Mouse (Mus musculus) E14TG2a.4 (cell line): ENCODE measurements at regions not wholly inside any gene's neighbourhood (a gene's known extent, or its start where the extent isn't known, plus 50 kb on each side); places are given as distances from the start of the nearest gene placed in this dataset.
"Not testable (repeated sequence)": the region's sequence is repeated elsewhere in the genome, so short reads cannot be mapped to it uniquely, and the experiment has no call there.

Experiments used
- H3K27me3 ChIP-seq: 2 replicates; pipeline ENCODE4 v1.6.1; 2014; ENCODE audit warnings: low read length, control low read depth; ENCODE audit not compliant: insufficient read depth
- H3K36me3 ChIP-seq: 2 replicates; pipeline ENCODE4 v1.6.1; 2014; ENCODE audit warnings: low read length, control low read depth; ENCODE audit not compliant: insufficient read depth
- H3K4me1 ChIP-seq: replicated peaks from 2 replicates; pipeline ENCODE4 v1.6.1; 2014; ENCODE audit warnings: low read depth, low read length, control low read depth
- H3K4me3 ChIP-seq: replicated peaks from 2 replicates; pipeline ENCODE4 v1.5.1; 2014; ENCODE audit warnings: mild to moderate bottlenecking, low read length
- H3K9me3 ChIP-seq: 2 replicates; pipeline ENCODE4 v1.6.1; 2014; ENCODE audit warnings: low read length, control low read depth
- CTCF ChIP-seq: conservative IDR thresholded peaks from 2 replicates; pipeline ENCODE4 v1.5.1; 2014; ENCODE audit warnings: low read length
- NANOG ChIP-seq: IDR thresholded peaks from 2 replicates; pipeline ENCODE4 v1.6.1; 2014; ENCODE audit warnings: borderline replicate concordance, low read length, mixed read lengths
- POU5F1 ChIP-seq: IDR thresholded peaks from 2 replicates; pipeline ENCODE4 v1.6.1; 2014; ENCODE audit warnings: low read length, borderline replicate concordance

DNA sequence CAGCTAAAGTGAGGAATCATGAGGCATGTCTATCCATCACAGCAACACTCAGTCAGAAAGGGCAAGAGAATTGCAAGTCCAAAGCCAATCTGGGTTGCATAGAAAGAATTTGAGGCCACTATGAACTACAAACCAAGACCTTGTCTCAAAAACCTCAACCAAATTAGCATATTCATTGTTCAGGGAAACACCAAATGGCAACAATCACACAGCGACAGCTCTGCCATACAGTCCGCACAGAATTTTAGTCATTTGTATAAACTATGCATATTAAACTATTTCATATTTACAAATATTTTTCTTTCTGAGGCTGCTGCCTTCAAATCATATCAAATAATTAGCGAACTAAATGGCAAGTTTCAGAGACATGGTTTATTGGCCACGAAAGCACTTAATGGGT is 709.6 kb downstream of the Efna5 start:
- TF ChIP-seq POU5F1 (no peak), CTCF (no peak), NANOG (no peak)
- no peaks in the 10 kb centered on the region for H3K4me1 ChIP-seq
- H3K36me3 ChIP-seq: no peaks in the 10 kb centered on the region
- no peaks in the 10 kb centered on the region for H3K27me3 ChIP-seq
- peaks cover 5% of the 10 kb centered on the region; the same call in 1 of the 2 replicates for H3K9me3 ChIP-seq
- no peak overlapping the region for H3K4me3 ChIP-seq

GRCm38 (mm10) chr17:62161457-62161856 is 719.7 kb downstream of the Efna5 start:
- Histone ChIP-seq H3K4me3 (no peak overlapping the region), H3K9me3 (no peaks in the 10 kb centered on the region)

GRCm38 (mm10) chr17:62160301-62160700 is 720.8 kb downstream of the Efna5 start:
- Histone ChIP-seq H3K4me3 (no peak overlapping the region), H3K4me1 (no peaks in the 10 kb centered on the region), H3K9me3 (no peaks in the 10 kb centered on the region), H3K27me3 (no peaks in the 10 kb centered on the region), H3K36me3 (no peaks in the 10 kb centered on the region)
- no peak for TF ChIP-seq CTCF
- no peak for TF ChIP-seq POU5F1
- no peak for TF ChIP-seq NANOG

More at GRCm38 (mm10) chr17:62161457-62161856, 719.7 kb downstream of the Efna5 start:
- H3K4me1 ChIP-seq: no peaks in the 10 kb centered on the region
- no peaks in the 10 kb centered on the region for H3K36me3 ChIP-seq
- TF ChIP-seq CTCF (no peak), POU5F1 (no peak), NANOG (no peak)
- no peaks in the 10 kb centered on the region for H3K27me3 ChIP-seq

DNA sequence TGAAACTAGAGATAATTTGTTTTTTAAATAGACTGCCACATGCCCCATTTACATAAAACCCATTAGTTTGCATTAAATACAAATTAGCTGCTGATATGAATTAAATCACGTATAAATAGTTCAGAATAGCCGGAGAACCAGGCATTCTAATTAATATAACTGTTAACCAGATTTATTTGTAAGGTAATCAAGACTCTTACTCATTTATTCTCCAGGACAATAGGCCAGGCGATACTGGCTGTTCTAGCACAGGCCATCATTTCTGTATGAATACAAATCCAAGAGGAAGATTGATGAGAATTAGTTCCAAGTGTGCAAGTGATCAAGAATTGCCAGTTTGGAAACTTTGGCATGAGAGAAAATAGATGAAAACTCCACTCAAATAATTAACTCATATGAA is 746.1 kb downstream of the Efna5 start:
- TF ChIP-seq NANOG (no peak), POU5F1 (no peak), CTCF (no peak)
- H3K4me1 ChIP-seq: no peaks in the 10 kb centered on the region
- H3K4me3 ChIP-seq: no peak overlapping the region
- peaks cover 35% of the 10 kb centered on the region for H3K9me3 ChIP-seq
- no peaks in the 10 kb centered on the region for H3K27me3 ChIP-seq
- H3K36me3 ChIP-seq: no peaks in the 10 kb centered on the region

- H3K4me1 ChIP-seq, H3K36me3 ChIP-seq, H3K27me3 ChIP-seq, H3K4me3 ChIP-seq: not testable (repeated sequence)
- peaks cover 16% of the 10 kb centered on the region for H3K9me3 ChIP-seq
- TF ChIP-seq NANOG: peak; percentile 63; the same call in 1 of the 2 replicates
Observed at GRCm38 (mm10) chr17:62111703-62112102, 769.4 kb downstream of the Efna5 start.

- H3K27me3 ChIP-seq: no peaks in the 10 kb centered on the region
- H3K4me1 ChIP-seq: peaks cover 4% of the 10 kb centered on the region; the same call in 1 of the 2 replicates
- H3K36me3 ChIP-seq: no peaks in the 10 kb centered on the region
- no peak overlapping the region for H3K4me3 ChIP-seq
- no peak for TF ChIP-seq CTCF
- TF ChIP-seq NANOG: peak; percentile 94
- TF ChIP-seq POU5F1: peak; percentile 90
- H3K9me3 ChIP-seq: peaks cover 16% of the 10 kb centered on the region
Observed at GRCm38 (mm10) chr17:62109052-62109451, 772.1 kb downstream of the Efna5 start.

- Histone ChIP-seq H3K27me3 (no peaks in the 10 kb centered on the region), H3K36me3 (no peaks in the 10 kb centered on the region), H3K9me3 (no peaks in the 10 kb centered on the region), H3K4me3 (no peak overlapping the region), H3K4me1 (no peaks in the 10 kb centered on the region)
- no peak for TF ChIP-seq CTCF
- TF ChIP-seq NANOG: no peak
- TF ChIP-seq POU5F1: no peak
Observed at GRCm38 (mm10) chr17:62083281-62083680, 797.8 kb downstream of the Efna5 start.

- Histone ChIP-seq H3K9me3 (no peaks in the 10 kb centered on the region), H3K4me1 (no peaks in the 10 kb centered on the region), H3K27me3 (no peaks in the 10 kb centered on the region), H3K36me3 (no peaks in the 10 kb centered on the region), H3K4me3 (no peak overlapping the region)
- TF ChIP-seq POU5F1: no peak
- no peak for TF ChIP-seq NANOG
- no peak for TF ChIP-seq CTCF
Observed at GRCm38 (mm10) chr17:62077604-62078003, 803.5 kb downstream of the Efna5 start.

GRCm38 (mm10) chr17:62064939-62065338 is 816.2 kb downstream of the Efna5 start:
- Histone ChIP-seq H3K9me3 (peaks cover 9% of the 10 kb centered on the region), H3K36me3 (no peaks in the 10 kb centered on the region), H3K4me1 (no peaks in the 10 kb centered on the region), H3K27me3 (no peaks in the 10 kb centered on the region), H3K4me3 (no peak overlapping the region)
- TF ChIP-seq POU5F1 (no peak), NANOG (no peak)

DNA sequence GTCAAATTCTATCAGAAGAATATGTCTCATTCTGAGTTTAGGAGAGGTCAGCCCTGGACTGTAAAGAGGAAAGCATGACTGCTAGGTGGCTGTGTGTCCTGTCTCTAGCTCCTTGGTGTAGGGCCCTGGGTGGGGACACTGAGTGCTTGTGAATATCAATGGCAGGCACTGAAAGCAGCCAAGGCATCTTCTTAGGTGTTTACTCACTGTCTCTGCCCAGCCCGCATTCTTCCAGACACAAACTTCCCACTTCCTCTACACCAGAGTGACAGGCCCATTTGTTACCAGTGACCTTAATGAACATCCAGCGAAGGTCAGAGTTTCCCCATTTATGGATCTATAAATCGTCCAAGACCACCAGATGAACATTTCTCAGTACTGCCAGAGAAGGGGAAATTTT is 823.1 kb downstream of the Efna5 start:
- no peaks in the 10 kb centered on the region for H3K36me3 ChIP-seq
- H3K27me3 ChIP-seq: no peaks in the 10 kb centered on the region
- TF ChIP-seq POU5F1 (no peak), CTCF (no peak), NANOG (no peak)
- H3K4me3 ChIP-seq: no peak overlapping the region
- H3K9me3 ChIP-seq: peaks cover 5% of the 10 kb centered on the region
- H3K4me1 ChIP-seq: peaks cover 20% of the 10 kb centered on the region
